Mouse (Mus musculus): ENCODE data around the gene Abhd8.

Gene Abhd8

DNA sequence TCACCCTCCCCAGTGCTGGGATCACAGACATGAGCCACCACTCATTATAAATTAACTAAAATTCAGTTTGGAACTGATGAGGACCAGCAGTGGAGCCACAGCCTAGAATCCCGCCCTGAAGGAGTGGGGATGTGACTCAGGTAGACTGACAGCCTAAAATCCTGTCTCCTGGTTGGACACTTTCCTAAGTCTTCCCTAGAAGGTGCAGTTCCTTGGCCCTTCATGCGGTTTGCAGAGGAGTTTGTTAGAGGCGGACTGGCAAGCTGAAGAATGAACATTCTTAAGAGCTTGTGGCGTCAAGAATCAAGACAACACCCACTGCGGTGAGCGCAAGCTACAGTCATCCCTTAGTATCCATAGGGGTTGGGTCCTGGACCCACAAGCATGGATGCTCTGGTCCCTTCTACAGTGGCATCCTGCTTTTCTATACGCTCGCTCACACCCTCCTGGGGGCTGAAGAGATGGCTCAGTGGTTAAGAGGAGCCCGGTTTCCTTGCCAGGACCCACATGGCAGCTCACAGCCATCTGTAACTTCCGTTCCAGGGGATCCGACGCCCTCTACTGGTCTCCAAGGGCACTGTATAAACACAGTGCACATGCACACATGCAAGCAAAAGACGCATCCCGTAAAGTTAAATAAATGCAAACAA lies 13.9 kb upstream of the Abhd8 start:
- no peak for DNase-seq

DNA sequence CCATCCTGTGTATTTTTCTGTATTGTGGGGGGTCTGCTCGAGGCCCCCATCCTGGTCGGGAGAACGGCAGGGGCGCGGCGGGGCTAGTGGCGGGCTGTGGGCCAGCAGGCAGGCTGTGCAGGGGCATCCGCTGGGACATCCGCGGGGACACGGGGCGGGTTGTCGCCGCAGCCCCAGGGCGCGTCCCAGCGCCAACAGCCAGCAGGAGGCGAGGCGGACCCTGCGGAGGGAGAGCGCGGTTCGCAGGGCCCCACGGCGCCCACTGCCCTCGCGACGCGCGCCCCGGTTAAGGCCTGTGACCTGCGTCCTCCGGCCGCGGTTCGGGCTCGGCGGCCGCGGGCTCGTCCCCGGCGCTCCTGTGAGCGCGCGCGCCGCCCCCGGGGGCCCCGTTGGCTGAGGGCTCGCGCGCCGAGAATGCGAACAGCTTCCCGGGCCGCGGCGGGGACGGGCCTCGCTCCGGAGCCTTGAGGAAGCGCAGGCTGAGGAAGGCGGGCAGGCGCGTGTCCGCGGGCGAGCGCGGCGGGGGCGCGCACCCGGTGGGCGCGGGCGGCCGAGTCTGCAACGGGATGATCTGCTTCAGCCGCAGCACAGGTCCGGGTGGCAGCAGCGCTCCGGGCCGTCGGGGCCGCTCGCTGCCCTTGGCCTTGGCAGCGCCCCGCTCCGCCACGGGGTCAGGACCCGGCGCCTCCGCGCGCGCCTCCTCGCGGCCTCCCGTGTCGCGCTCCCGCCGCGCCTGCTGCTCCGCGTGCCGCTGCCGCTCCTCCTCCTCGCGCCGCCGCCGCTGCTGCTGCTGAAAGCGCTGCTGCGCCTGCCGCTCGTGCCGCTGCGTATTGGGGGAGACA lies 12.9 kb upstream of the Abhd8 start:
- DNase-seq: peak; percentile 85

- DNase-seq: no peak
Observed at GRCm38 (mm10) chr8:71475702-71476075, 12.2 kb upstream of the Abhd8 start.

DNA sequence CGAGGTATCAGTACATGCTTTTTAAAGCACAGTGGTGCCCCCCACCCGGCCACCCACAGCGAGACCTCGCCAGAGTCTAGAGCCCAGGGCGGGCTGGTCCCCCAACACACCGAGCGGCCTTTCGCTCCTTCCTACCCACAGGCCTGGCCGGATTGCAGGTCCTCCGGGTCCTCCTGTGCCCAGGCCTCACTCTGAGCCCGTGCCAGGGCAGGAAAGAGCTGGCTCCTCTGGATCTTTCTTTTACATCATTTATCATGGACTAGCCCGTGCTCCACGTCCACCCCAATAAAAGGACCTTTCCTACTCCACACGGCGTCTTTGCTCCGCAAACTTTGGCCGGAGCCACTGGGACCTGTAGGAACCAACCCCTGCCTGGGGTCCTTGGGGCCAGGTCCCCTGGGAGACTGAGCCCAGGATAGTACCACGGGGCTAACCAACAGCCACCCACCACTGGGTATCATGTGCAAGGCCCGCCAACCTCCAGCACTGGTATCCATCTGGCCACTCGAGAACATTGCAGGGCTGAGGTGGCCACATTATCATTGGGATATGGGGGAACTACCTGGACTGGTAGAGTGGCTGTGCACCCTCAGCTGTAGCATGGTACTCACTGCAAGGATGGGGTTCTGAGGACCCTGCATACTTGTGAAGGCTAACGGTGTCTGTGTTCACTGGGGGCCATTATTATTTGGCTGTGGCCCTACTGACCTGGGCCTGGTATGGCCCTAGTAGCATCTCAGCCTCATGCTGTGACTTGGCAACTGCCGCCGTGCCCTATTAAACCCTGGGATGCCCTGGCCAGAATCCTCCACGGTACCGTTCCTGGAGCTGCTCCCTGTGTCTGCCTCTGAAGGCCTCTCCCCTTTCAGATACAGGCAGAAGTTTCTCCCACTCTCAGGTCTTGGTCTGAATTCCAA lies 11.6 kb upstream of the Abhd8 start:
- no peak for DNase-seq

DNA sequence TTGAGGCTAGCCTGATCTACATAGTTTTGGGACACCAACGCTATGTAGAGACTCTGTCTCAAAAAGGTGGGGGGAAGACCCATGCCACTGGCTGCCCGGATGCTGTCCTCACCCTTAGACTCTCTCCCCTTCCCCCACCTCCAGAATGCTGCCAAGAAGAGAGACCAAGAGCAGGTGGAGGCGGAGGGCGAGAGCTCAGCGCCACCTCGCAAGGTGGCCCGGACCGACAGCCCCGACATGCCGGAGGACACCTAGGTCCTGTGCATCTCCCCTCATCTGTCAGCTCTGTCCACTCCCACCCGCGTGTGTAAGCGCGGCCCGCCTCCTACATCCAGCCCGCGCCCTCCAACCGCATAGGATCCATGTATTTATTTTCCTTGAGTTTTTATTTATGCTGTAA lies 10.9 kb upstream of the Abhd8 start:
- DNase-seq: no peak

GRCm38 (mm10) chr8:71472601-71473386 lies 9.3 kb upstream of the Abhd8 start:
- DNase-seq: no peak

GRCm38 (mm10) chr8:71471861-71472260 lies 8.4 kb upstream of the Abhd8 start:
- no peak for DNase-seq

GRCm38 (mm10) chr8:71470913-71471255 lies 7.4 kb upstream of the Abhd8 start:
- no peak for DNase-seq

GRCm38 (mm10) chr8:71470146-71470912 lies 6.9 kb upstream of the Abhd8 start:
- no peak for DNase-seq

GRCm38 (mm10) chr8:71469411-71469810 lies 6.0 kb upstream of the Abhd8 start:
- peak; percentile 62 for DNase-seq

DNA sequence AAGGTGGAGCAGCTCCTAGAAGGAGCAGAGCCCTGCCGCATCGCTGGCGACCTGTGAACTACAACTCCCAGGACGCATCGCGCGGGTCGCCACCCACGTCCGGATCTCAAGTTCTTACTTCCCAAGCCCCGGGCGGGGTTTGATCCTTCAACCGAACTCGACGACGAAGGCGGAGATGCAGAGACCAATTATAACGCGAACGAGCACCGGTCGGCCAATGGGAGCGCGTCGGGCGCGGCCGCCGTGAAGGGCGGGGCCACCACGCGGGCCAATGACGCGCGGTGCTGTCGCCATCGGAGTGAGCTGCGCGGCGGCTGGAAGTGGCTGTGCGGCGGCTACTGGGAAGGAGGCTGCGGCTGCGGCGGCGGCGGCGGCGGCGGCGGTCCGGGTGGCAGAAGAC lies 5.5 kb upstream of the Abhd8 start, which contains the start of gene Dda1:
Gene Dda1 (plus strand): TSS at position 284 of the 400 bp plus-strand sequence.
- peak; percentile 97 for DNase-seq

- no peak for DNase-seq
Observed at GRCm38 (mm10) chr8:71468001-71468400, 4.5 kb upstream of the Abhd8 start.

DNA sequence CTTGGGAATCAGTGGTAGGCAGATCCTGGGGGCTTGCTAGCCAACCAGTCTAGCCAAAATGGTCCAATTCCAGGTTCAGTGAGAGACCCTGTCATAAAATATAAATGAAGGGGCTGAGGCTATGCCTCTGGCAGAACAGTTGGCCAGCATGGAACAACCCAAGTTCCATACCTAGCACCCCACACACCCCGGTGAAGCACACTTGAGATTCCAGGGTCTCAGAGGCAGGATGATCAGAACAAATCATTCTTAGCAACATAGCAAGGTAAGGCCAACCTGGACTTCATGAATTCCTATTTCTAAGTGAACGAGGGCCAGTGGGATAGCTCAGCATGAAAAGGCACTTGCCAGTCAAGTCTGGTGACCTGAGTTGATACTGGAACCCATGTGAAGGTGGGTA lies 3.7 kb upstream of the Abhd8 start:
- no peak for DNase-seq

DNA sequence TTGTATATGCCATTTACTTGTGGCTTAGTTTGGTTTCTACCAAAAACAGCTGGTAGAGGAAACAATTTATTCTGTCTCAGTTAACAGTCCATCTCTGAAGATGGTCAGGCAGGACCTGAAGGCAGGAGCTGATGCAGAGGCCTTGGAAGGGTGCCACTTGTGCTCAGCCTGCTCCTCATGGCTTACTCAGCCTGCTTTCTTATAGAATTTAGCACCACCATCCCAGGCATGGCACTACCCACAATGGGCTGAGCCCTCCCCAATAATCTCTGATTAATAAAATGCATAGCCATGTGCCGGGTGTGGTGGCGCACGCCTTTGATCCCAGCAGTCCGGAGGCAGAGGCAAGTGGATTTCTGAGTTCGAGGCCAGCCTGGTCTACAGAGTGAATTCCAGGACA lies 2.7 kb upstream of the Abhd8 start:
- DNase-seq: no peak

DNA sequence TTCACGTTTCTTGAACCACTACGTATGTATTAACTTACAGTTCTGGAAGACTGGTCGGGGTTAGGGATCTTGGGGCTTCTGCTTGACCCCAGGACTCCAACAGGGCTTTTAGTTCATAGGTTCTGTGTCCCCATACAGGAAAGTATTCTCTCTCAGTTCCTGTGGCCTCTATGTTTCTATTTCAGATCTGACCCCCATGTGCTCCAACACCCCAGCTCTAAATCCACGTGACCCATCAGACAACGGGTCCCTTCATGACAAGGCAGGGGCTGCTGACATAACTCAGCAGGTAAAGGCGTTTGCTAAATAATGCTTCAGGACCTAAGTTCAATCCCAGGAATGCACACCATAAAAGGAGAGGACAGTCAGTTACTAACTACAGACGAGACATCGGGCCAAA lies 2.3 kb upstream of the Abhd8 start:
- no peak for DNase-seq

GRCm38 (mm10) chr8:71464513-71465500 lies 1.4 kb upstream of the Abhd8 start, which contains the start of gene Mrpl34:
Gene Mrpl34 (plus strand): TSS chr8:71464959.
- peak; percentile 95 for DNase-seq

DNA sequence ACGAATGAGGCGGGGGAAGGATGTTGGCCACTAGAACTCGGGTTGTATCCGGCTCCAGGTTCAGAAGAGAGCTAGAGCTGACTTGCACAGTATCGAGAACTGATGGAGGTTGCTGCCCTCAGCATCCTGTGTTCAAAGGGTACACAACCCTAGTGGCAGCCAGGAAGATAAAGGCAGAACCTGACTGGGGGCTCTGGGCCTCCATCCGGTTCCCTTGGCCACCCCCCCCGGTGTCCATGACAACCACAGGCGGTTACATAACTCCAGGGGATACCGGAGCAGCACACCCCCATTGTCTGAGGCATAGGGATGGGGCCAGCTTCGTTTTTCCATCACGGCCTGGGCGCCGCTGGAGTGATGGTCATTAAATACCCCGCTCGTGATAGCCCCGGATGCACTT lies 669 bp downstream of the Abhd8 start:
- peak; percentile 63 for DNase-seq

- no peak for DNase-seq
Observed at GRCm38 (mm10) chr8:71462191-71462590, 1.3 kb downstream of the Abhd8 start.

DNA sequence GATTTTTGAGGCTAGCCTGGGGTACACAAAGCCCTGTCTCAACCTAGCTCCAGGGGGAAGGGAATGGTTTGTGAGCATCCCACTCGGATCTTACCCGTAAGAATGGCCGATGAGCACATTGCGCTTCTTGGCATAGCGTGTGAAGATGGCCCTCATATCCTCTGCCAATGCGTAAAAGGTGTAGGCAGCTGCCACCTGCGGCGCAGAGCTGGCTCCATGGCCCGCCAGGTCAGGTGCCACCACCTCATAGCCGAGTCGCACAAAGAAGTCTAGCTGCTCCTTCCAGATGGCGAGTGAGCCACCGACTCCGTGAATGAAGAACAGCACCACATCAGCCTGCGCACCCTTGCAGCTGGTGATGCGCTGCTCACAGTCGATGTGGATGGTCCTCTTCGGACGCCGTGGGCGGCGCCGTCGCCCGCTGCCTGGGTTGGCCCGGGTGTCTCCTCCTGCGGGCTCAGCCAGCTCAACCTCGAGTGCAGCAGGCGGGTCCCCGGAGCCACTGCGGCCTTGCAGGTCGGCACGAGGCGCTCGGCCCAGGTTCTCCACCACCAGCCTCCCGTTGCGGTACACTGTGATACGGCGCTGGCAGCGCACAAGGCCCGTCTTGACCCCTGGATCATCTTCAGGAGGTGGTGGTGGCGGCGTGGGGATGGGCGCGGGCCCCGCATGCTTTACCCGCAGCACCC lies 2.2 kb downstream of the Abhd8 start:
- no peak for DNase-seq

DNA sequence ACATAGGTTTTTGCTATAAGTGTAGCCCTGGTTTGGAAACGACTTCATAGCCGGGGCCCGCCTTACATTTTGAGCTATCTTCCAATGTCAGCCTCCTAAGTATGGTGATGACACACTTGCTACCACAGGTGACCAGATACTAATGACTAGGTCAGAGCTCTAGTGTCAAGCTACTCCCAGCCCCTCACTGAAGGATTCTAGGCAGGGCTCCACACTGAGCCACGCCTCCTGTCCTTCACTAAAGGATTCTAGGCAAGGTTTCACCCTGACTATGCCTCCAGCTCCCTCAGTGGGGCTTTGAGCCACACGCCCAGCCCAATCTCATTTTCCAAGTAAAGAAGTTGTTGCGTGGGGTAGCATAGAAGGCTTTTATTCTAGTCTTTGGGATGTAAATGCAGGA lies 2.7 kb downstream of the Abhd8 start:
- no peak for DNase-seq
